Mouse (Mus musculus) activated CD4-positive, CD25-positive, alpha-beta regulatory T cell, adult 4 months (primary cell): ENCODE measurements around the gene Slc45a1. TPM values are rescaled to one million over a fixed set of nuclear protein-coding genes. Genes with fewer than 3 reads are reported as not detected.

ENCODE experiments used
- polyA plus RNA-seq, 2 experiments: library from polyadenylated mRNA; unstranded; fragments of 100-300 nt; shearing (Covaris generic); gene quantifications; one replicate each; pipeline ENCODE4 v1.2.1; 2017

The Slc45a1 gene
- polyA plus RNA-seq, 2 experiments from 2014 or later: 0.21 TPM; not detected in 1

Other genes starting within 250 kb of the Slc45a1 start
- 1 to 10 TPM; 2.0 to 2.4 TPM for gene Errfi1, start 201.7 kb upstream of the Slc45a1 start, polyA plus RNA-seq